Mouse (Mus musculus) adrenal gland (tissue): ENCODE measurements around the gene Igdcc3.

ENCODE experiments used
- intact Hi-C: fragments of 180-260 bp; cut with DNase I; formaldehyde crosslinking; loops from one replicate; pipeline ENCODE4 v1.15.1; 2025
- long read RNA-seq, 2 experiments: library from polyadenylated mRNA; unstranded; transcript quantifications; one replicate each; pipeline ENCODE4 v2.0.0; 2020; ENCODE audit warnings: borderline replicate concordance in 1 of 2; ENCODE audit not compliant: insufficient replicate concordance in 1 of 2

The Igdcc3 gene
- long read RNA-seq, experiment 1, partial matches to known transcripts: 1 of 2 reads
- long read RNA-seq, experiment 1, other reads (novel, unspliced or antisense): 1 of 2 reads
- long read RNA-seq, experiment 2, partial matches to known transcripts: 1 of 1 reads
- long read RNA-seq, experiment 2, other reads (novel, unspliced or antisense): 0 of 1 reads

DNA sequence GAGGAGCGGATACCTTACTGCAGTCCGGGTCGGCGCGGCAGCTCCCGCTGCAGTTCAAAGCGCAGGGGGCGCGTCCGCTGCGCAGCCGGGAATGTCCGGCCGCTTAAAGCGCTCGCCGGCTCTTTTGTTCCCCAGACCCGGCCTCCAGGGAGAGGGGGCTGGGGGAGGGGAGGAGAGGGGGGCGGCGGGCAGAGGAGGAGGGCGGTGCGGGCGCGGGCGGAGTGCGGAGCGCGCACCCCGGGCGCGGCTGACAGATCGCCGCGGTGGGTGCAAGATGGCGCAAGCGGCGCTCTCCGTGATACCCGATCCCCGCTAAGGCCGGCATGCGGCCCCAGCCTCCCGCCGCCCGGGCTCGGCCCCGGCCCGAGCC, at the start of gene Igdcc3:
Igdcc3 (plus strand) TSS at position 254 of the 370 bp plus-strand sequence.
- intact Hi-C loops: no loop called here

DNA sequence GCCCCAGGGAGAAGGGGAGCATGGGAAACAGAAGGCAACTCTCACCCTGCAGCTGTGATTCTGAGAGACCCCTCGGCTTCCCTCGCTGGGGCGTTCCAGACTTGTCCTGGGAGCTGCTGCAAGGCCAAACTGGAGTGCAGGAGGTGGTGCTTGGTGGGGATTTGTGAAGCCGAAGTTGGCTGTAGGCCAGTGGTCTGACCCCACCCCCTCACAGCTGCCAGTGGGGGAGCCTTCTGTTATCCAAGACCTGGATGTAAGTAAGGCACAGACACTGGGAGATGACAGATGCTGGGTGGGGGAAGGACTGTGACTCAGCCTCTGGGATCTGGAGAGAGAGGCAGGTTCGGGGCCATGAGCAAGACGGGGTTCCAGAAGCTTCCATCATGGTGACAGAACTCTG, 46.8 kb upstream of the Igdcc3 start:
- intact Hi-C loops: no loop called here

DNA sequence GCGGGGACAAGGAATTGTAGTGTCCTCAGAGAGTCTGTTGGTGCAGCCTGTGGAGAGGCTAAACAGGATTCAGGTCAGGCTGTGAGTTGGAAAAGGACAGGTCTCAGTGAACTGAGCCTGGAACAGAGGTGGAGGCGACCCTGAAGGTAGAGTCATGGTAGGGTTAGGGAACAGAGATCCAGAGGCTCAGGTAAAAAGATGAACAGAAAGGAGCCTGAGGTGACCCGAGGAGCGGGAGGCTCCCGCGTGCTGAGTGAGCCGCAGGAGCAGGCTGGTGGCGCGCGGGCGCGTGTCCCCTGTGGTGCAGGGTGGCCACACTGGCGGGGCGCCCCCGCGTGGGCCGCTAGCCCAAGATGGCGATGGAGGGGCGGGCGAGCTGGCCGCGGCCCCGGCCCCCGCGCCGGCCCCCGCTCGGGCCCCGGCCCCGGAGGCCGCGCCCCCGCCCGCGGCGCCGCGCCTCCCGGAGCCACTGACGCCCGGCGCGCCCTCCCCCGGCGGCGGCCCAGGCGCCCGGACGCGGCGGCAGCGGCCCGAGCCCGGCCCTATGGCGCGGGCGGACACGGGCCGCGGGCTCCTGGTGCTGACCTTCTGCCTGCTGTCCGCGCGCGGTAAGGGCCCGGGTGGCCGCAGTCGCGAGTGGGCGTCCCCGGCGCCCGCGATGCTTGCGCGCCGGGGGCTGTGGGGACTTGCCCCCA, 39.9 kb upstream of the Igdcc3 start, which contains the start of gene Igdcc4:
Igdcc4 (plus strand) TSS at position 496 of the 695 bp plus-strand sequence.
- intact Hi-C loops: no loop called here

DNA sequence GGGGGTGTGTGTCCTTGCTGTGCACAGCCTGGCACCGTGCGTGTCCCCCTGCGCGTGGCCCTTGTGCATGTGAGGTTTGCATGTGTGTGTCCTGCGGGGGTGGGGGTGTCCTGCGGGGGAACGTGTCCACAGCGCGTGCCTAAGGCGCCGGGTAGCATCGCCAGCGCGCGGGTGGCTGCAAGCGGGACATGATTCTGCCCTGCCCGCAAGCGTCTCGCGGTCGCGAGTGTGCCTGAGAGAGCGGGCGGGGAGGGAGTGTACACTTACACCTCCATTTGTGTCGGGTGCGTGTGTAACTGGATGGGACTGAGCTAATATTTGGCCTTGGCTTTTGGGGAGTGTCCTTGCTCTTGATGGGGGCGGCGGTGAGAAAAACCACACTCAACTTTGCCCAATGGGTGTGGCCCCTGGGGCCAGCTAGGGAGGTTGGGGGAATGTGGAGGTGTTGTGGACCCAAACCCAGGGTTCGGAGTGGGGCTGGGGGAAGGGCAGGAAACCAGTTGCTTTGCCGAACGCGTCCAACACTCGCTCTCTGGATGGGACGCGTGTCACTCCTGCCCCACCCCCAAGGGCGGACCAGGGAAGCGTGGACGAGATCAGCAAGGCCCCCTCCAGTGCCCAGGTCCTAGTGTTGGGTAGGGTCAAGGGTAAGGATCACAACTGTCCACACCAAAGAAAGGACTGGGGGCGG, 39.2 kb upstream of the Igdcc3 start:
- intact Hi-C loops: no loop called here

DNA sequence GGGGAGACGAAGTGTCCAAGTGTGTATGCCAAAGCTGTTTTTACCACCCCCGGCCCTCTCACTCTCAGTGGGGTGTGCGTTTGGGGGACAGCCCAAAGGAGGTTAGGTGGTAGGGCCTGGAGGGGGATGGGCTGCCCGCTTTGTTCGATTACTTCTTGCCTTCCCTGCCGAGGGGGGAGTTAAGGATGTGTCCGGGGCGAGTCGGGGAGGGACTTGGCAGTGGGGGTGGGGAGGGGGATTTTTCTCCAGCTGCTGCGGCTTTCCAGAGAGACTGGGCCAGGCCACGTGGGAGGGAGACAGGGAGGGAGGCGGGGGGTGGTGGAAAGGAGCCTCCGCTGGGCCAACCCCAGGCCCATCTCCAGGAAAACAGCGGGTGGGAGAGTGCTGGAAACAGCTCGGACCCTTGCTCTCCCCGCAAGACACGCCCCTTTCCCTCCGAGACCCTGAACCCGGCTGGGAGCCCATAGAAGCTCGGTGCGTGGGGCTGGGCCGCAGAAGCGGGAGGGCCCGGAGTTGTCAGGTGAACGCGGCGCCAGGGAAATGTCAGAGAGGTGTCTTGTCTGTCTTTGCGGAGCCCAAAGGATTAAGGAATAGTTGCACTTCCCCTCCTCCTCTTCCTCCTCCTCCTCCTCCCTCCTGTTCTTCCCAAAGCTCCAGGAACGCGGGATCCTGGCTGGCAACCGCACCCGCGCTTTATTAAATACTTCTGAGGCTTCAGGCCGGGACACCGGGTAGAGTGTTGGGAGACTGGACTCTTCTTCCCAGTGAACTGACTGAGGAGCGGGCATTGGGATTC, 38.4 kb upstream of the Igdcc3 start:
- intact Hi-C loops: no loop called here

DNA sequence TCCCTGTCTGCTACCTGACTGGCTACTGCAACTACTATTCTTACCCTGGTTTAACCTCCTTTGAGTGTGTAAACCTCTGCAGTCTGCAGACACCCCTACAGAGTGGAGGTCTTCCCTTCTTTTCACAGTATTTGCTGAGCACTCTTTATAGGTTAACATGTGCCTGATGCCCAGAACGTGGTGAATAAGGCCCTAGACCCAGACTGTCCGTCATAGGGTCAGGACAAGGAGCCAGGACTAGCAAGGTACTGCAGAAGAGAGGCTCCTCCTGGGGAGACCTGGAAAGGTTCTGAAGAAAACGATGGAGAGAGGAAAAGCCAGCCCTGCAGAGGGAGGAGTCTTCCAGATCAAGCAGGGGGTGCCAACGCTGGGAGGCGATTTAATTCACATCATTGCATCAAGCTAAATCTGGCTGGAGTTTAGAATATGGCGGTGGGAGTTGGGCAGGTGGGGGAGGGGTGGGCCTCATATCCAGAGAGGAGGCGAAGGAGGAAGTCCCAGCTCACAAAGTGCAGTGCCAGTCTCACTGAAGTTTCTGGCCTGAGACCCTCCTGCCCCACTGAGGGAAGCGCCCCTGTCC, 37.7 kb upstream of the Igdcc3 start:
- intact Hi-C loops: no loop called here

DNA sequence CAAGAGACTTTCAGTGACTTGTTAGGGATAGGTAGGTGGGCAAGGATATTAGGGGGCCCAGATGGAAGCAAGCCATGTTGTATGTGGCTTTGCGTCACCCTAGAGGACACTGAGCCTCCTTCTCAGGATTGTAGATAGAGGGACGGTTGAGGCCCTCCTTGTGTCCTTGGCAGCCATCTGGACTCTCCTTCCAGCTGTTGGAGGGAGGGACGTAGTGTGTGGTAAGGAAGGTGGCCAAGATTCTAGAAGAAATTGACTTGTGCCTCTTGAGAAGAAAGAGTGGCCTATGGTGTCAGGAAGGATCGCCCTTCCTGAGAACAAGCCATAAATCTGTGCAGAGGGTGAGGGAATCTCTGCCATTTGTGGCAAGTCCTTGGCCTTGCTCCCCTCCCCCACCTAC, 34.2 kb upstream of the Igdcc3 start:
- intact Hi-C loops: no loop called here

DNA sequence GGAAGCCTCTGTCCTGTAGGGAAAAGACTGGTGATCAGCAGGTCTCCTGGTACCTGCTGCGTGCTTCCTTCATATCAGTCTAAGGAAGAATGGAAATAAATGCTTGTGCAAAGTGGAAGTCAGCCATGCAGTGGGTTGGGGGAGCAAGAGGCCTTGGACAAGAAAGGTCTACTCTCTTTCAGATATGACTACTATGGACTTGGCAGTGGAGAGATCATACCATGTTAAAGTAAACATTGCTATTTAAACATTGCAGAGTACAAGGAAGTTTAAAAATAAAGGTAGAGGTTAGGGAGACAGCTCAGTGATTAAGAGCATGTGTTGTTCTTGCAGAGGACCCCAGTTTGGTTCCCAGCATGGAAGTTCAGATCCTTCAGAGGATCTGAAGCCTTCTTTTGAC, 33.1 kb upstream of the Igdcc3 start:
- intact Hi-C loops: no loop called here

DNA sequence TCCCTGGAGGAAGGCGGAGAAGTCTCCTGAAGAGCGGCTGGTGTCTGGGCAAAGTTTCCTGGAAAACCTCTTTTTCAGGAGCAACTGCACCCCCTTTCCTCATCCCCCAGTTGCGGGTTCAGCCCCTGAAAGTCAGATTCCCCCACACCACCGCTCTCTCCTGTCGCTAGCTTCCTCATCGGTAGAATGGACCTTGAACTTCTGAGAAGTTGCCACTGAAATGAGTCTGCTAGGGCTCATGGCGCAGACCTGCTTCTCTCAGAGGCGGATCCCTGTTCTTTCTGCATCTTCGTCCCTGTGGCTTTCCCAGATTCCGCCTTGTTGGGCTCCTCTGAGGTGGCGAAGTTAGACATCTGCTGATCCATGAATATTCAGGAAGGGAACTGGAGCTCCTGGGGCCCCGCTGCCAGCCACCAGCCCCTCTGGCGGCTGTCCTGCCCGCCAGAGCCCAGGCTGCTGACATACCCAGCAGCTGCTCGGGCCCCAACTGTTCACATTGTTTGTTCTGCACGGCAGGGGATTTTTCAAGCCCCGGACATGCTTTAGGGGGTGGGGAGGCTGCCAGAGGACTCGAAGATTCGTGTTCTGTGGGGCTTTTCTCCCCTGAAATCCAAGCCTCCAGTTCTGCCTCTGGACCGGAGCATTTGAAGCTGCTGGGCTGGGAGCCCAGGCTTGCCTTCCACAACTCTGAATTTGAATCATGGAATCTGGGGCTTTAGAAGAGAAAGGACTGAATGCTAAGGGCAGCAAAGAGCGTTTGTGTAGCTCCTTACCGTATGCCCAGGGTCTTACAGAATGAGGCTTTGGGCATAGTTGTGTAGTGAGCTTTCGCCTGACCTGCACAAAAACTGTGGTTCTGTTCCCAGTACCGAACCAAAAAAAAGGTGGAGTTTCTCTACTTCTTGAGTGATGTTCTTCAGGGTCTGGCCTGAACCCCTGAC, 31.6 kb upstream of the Igdcc3 start:
- intact Hi-C loops: no loop called here

DNA sequence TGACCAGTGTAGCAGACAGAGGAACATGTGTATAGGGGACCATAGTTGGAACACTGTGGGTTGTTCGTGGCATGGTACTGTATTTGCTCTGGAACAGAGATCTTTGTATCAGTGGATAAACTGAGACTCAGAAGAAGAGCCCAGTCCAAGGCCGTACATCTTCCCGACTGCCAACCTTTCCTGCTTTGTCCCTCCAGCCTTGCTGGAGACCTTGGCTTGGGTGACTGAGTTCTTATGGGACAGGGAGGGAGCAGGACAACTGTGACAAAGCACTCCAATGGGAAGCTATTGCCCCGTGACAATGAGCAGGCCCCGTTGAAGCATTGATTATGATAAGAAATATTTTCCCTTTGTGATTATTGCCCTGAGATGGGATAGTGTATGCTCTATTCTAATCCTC, 29.3 kb upstream of the Igdcc3 start:
- intact Hi-C loops: no loop called here

DNA sequence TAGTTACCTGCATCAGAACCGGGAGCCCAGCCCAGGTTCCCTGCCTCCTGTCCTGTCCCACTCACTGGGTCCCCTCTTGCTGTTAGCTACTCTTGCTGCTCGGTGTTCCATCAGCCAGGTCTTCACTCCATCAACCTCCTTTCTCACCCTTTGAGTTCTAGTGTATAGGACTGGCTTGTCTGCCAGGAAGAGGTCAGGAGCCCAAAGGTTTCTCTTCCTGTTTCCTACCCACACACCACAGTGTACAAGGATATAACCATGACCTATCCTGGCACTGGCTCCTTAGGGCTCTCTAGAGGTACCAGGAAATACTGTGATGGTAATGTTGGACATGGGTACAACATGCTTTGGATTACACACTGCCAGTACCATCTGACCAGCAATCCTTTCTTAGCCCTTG, 27.3 kb upstream of the Igdcc3 start:
- intact Hi-C loops: no loop called here

DNA sequence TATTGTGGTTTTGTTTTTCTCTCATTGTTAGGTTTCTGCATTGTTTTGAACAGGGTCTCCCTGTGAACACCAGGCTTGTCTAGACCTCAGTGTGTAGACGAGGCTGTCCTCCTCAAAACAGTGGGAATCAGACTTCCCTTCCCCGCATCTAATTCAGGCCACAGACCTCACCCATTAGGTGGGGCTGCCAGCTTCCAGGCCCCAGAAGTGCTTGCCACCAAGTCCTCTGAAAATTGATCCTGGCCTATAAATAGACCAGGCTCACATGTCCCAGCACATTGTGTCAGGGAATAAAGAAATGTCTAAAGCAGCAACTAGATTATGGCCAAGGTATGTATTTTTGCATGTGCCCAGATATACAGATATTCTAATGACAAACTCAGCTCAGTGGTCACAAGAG, 25.1 kb upstream of the Igdcc3 start:
- intact Hi-C loops: loop anchor here (5.0 kb wide), 1 partner anchor 79 kb away; no protein-coding TSS in a partner anchor

DNA sequence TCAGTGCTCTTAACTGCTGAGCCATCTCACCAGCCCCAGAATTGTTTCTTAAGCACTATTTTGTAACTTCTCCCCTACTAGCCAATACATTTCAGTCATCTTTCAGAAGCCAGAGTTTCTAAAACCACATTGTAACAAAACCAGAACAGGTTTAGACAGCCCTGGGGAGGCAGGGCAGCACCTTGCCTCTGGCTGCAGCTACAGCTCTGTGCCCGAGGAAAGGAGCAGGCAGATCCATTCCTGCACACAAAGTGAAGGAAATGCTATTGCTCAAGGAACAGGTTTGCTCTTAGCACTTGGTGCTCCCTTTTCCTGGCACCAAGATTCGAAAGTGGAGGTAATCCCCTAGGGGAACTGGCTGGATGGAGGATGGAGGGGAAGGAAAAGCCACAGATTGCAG, 23.5 kb upstream of the Igdcc3 start:
- intact Hi-C loops: loop anchor here (5.0 kb wide), 1 partner anchor 80 kb away; no protein-coding TSS in a partner anchor

DNA sequence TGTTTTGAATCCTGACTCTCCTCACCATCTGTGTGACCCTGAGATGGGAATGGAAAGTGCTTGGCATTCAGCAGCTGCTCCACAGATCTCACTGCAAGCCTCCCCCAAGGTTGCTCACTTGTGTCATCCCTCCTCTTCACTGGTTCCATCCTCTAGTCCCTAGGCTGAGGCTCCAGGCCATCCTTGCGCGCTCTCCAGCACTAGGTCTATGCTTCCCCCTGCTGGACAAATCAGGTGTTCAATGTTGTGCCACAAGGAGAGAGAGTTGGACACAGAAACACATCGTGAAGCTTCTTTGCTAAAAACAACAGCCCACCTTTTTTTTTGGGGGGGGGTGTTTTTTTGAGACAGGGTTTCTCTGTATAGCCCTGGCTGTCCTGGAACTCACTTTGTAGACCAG, 20.1 kb upstream of the Igdcc3 start:
- intact Hi-C loops: loop anchor here (5.0 kb wide), 1 partner anchor 49 kb away; no protein-coding TSS in a partner anchor

DNA sequence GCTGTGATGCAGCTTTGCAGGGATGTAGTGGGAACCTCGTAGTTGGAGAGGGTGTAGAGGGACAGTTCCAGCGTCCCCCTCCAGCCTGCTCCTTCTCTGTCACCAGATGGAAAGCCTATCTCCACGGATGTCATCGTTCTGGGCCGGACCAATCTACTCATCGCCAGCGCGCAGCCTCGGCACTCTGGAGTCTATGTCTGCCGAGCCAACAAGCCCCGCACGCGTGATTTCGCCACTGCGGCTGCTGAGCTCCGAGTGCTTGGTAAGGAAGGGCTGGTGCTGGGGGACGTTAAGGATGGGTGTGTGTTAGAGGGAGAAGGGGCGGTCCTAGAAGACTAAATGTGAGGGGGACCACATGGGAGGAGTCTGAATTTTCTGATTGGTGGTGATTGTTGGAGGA, 18.4 kb upstream of the Igdcc3 start:
- intact Hi-C loops: loop anchor here (5.0 kb wide), 1 partner anchor 50 kb away; no protein-coding TSS in a partner anchor

DNA sequence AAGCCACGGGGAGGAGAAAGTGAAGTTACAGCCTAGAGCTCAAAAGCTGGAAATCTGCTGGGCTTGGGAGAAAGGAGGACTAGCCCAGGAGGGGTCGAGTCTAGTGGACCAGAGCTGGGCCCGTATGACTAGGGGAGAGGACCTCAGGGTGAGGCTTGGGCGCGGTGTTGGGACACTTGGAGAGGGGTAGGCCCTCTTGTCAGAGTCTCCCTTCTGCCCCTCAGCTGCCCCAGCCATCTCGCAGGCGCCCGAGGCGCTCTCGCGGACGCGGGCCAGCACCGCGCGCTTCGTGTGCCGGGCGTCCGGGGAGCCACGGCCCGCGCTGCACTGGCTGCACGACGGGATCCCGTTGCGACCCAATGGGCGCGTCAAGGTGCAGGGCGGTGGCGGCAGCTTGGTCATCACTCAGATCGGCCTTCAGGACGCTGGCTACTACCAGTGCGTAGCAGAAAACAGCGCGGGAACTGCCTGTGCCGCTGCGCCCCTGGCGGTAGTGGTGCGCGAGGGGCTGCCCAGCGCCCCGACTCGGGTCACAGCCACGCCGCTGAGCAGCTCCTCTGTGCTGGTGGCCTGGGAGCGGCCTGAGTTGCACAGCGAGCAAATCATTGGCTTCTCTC, 17.3 kb upstream of the Igdcc3 start:
- intact Hi-C loops: loop anchor here (5.0 kb wide), 1 partner anchor 51 kb away; no protein-coding TSS in a partner anchor

DNA sequence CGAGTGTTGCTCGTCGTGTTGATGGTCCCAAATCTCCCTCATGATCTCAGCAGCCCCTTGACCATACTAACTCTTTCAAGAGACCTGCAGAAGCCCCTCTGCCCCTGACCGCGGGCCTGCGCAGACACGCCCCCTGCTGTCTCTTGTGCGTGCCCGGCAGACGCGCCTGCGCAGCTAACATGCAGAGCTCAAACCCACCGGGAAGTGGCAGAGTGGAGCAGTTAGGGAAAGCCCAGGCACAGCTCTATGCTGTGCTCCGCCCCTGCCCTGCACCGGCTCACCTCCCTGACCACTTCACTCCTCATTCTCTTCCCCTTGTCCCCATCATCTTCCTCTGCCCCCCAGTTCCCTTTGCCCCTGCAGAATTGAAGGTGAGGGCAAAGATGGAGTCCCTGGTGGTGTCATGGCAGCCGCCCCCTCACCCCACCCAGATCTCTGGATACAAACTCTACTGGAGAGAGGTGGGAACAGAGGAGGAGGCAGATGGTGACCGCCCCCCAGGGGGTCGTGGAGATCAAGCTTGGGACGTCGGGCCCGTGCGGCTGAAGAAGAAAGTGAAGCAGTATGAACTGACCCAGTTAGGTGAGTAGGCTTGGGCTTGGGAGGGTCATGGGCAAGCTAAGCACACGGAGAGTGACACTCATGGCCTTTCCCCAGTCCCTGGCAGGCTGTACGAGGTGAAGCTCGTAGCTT, 12.7 kb upstream of the Igdcc3 start:
- intact Hi-C loops: no loop called here

DNA sequence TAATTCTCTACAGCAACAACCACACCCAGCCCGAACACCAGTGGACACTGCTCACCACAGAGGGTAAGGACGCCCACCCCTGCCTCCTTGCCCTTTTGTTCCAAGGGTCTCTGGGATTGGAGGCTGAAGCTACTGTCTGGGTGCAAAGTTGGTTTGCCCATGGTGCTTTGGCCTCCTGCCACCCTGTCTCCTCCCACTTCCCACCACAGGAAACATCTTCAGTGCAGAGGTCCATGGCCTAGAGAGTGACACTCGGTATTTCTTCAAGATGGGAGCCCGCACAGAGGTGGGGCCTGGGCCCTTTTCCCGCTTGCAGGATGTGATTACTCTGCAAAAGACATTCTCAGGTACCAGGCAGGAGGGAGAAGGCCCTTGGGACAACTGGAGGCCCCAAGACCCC, 9.3 kb upstream of the Igdcc3 start:
- intact Hi-C loops: loop anchor here (5.0 kb wide), 1 partner anchor 36 kb away; no protein-coding TSS in a partner anchor

DNA sequence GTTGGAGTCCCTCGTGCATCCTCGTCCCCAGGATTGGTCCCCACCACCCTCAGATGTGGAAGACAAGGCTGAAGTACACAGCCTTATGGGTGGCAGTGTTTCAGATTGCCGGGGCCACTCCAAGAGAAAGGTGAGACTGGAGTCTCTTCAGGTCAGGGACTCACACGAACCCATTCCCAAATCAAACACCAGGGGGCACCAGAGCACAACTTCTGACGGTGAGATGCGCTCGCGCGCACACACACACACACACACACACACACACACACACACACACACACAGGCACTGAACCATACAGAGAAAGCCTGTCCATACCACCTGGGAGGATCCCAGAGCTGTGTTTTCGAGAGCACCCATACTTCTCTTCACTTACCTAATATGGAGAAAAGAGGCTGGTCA, 7.2 kb upstream of the Igdcc3 start:
- intact Hi-C loops: loop anchor here (1.0 to 5.0 kb wide), 2 partner anchors 34 to 56 kb away; no protein-coding TSS in a partner anchor
